Mouse (Mus musculus): ENCODE measurements around the gene Zfp472.

GRCm38 (mm10) chr17:32917131-32917530 is 48.5 kb upstream of the Zfp472 start, which contains the start of gene Cyp4f14:
- TF ChIP-seq CTCF (IDR thresholded peaks at IDR 0.05; ENCODE audit: control insufficient read depth, insufficient read depth, insufficient replicate concordance, low read depth, low read length) (no peak), POLR2A (IDR thresholded peaks at IDR 0.05; ENCODE audit: control insufficient read depth, low read depth, low read length) (no peak)
